Mouse (Mus musculus) mature B cell (primary cell): ENCODE results near the gene Ap1s1.

Experiments used
- in situ Hi-C: fragments of 300-500 bp; cut with MboI; formaldehyde crosslinking; loops from 2 replicates; pipeline ENCODE4 v1.14.3; 2019

Gene Ap1s1

DNA sequence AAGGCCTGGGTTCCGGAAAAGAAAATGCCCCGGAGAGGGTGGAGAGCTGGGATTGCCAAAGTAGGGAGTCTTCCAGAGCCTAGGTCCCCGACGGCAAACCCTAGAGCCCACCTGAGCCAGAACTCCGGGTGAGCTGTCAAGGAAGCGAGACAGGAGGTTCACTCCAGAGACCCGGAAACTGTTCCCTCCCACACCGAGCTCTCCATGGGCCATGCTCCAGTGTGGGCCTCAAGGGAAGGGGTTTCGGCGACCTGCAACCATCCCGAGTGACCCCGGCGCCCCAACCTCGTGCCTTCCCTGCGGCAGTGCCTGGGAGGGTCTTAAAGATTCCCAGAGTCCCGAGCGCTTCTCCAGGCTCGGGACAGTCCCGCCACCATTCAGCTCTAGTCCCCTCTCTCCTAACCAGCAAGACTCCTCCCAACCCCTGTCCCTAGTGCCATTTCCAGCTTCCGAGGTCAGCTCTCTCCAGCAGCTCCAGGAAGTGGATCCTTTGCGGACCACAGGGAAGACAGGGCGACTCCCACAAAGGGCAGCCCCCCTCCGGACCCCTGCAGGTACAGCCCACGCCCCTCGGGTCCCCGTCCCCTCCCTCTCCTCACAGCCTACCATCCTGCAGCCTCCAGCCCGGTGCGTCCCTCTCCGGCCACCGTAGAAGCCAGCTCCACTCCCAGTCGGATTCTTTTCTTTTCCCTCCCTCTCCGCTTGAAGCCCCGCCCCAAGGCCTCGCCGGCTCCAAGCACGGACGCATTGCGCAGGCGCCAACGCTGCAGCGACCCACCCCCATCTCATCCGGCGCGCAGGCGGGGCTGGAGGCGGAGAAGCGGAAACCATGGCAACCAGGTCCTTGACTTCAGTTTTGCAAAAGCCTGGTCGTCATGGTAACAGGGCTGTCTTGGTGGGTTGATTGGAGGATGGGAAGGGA, at the start of gene Ap1s1:
Gene Ap1s1 (minus strand): TSS at position 734 of the 922 bp plus-strand sequence.
- in situ Hi-C loops: no loop called here

DNA sequence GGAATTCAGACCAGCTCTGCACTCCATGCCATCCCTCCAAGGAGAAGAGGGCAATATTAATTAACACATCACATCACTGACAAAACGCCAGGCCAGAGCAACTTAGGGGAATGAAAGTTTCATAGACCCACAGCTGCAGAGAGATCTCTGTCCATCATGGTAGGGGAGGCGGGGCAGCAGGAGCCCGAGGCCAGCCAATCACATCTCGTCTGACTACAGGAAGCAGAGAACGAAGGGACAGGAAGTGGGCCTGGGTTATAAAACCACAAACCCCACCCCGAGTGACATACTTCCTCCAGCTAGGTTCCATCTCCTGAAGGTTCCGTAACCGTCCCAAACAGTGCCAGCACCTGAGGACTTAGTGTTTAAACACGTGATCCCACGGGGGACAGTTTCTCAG, 49.2 kb upstream of the Ap1s1 start:
- in situ Hi-C loops: no loop called here

DNA sequence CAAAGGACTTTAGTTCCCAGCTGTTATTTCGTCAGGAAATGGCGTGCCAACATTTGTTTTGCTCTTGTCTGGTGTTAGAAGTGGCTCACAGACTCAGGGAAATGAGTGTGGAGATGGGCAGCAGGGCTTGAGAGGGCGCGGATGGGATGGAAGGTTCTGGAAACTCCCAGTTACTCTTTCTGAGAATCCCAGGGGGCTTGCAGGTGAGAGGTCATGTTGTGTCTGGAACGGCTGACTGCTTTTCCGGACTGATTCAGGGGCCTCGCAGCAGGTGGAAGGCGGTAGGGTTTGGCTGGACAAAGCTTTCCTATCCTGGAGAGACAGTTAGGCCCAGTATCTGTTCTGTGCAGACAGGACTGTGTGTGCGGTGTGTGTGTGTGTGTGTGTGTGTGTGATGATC, 47.8 kb upstream of the Ap1s1 start:
- in situ Hi-C loops: no loop called here

DNA sequence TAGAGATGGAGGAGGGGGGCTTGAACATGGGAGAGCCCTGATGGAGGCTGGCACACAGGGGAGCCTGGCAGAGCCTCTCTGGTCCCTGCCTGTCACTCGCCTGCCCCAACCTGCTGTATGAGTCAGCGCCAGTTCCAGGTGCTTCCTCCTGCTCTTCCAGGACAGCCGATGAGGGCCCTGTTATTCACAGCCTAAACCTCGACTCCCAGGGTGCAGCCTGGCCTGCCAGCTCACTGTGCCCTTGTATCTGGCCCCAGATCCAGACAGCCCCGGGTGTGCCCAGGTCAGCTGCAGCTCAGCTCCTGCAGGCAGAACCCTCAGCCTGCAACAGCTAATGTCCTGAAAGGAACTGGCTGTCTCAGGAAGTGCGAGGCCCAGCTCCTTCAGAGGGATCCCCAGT, 45.6 kb upstream of the Ap1s1 start:
- in situ Hi-C loops: no loop called here

DNA sequence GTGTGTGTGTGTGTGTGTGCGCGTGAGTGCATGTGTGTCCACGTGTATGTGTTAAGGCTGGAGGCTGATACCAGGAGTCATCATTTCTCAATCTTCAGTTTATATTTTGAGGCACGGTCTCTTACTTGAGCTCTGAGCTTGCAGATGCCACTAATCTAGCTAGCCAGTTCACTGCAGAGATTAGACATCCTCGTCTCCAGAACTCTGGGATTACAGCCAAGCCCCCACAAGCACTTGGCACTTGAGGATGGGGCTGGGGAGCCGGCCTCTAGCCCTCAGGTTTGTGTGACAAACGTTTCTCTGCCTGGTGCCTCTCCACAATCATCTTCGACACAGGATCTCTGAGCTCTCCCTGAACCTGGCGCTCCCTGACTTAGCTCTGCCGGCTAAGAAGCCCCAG, 44.9 kb upstream of the Ap1s1 start:
- in situ Hi-C loops: no loop called here

DNA sequence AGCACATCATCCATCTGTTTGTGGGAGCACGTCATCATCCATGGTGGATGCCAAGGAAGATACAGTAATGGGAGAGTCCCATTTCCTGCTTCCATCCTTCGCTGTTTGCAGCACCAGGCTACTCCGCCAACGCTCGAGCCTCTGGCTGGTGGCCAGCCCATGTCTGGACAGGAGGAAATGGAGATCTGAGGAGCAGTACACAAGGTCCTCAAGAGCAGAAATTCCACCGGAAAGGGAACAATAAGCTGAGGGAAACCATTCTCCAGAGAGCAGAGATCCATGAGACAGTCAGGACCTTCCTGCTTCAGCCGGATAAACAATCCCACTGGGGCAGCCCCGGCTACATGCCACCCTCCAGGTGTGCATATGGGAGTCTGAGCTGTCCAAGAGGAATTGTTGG, 41.5 kb upstream of the Ap1s1 start:
- in situ Hi-C loops: no loop called here

DNA sequence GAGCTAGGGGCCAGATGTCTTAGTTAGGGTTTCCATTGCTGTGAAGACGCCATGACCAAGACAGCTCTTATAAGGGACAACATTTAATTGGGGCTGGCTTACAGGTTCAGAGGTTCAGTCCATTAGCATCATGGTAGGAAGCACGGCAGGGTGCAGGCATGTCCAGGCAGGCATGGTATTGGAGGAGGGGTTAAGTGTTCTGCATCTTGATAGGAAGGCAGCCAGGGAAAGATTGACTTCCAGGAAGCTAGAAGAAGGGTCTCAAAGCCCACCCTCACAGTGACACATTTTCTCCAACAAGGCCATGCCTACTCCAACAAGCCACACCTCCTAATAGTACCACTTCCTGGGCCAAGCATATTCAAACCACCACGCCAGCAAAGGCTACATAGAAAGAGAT, 39.8 kb upstream of the Ap1s1 start:
- in situ Hi-C loops: no loop called here

DNA sequence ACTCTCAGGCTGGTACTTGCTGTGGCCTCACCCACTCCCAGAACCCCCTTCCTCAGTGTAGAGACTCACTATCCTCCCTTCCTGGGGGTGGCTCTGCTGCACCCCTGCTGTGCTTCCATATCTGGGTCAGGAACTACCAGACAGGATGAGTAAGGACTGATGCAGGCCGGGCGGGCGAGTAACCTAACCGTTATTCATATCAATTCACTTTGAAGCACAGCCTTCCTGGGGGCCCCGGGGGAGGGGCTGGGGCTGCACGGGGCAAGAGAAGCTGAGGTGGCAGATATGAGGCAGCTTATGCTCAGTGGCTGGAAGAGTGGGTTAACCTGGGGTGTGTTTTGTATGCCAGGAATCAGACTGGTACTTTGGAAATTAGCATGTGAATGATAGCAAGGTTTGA, 39.1 kb upstream of the Ap1s1 start:
- in situ Hi-C loops: no loop called here

DNA sequence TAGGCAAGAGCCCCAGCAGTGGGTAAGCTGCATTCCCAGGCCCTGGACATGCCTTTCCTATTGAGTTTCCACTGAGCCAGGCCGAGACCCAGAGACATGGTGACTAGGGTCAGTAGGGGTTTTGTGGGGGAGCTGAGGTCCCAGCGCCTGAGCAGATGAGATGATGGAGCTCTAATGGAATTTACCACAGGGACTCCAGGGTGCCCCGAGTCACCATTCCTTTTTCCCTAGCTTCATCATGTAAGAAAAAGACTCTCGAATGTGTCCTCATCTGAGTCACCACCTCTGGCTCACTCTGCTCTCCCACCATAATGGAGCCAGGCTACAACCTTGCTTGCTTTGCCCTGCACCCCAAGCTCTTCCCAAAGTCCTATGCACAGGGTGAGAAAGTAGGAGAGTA, 37.1 kb upstream of the Ap1s1 start:
- in situ Hi-C loops: no loop called here

DNA sequence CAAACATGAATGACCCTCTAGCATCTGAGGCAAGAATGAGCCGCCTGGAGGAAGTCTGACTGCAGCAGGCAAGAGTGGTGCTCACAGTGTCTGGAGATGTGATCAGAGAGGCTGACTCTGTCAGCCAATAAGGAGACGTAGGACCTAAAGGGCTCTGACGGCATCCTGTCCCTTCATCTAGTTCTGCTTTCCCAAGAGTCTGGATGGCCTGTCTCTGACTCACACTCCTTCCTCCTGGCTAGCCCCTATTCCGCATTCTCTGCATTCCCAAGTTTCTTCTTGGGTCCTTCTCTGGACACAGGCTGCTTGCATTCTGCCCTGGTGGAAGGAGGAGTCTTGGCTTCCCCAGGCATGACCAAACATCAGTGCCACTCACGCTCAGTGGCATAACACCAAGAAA, 33.9 kb upstream of the Ap1s1 start:
- in situ Hi-C loops: no loop called here

DNA sequence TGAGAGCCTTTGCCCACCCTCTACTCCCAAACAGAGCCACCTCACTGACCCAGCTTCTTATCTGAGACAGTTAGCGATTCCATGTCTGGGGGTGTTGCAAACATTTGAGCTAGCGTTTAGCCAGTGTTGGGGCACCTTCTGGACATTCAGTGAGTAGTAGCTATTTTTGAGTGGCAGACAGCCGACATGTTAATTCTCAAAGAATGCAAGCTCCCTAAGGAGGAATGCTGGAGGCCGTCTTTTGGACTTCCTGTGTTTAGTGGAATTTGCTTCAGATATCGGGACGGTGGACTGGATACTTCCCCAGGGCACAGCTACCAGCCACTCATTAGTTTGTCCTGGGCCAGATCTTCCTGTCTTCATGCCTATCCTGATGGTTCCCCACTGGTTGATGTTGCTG, 32.7 kb upstream of the Ap1s1 start:
- in situ Hi-C loops: no loop called here

DNA sequence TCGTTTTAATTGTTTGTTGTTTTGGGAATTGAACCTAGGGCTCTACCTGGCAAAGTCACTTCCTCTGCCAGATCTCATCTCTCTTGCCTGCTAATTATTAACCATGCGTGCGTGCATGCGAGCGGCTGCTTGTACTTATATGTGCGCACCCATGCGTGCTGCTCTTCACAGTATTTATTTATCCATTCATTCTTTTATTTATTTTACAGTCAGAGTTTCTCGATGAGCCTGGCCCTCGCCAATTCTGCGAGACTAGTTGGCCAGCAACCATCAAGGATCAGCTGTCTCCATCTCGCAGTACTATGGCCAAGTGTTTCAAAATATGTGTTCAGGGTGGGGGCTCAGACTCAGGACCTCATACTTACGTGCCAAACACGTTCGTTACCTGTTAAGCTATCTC, 32.1 kb upstream of the Ap1s1 start:
- in situ Hi-C loops: no loop called here

DNA sequence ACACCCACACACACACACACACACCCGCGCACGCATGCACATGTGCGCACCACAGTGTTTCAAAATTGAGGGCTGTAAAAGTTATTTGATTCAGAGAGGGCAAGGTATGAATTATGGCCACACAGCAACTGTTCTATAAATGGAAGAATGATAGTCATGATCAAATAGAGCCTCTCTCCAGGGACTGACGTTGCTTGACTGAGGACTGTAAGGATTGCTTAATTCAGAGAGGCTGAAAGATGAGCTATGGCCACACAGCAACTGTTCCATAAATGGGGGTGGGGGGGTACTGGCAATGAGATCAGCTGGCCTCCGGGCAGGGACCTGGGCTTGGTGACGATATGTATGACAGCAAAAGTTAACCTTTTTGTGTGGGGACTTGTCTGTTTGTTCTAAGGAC, 31.3 kb upstream of the Ap1s1 start:
- in situ Hi-C loops: no loop called here

DNA sequence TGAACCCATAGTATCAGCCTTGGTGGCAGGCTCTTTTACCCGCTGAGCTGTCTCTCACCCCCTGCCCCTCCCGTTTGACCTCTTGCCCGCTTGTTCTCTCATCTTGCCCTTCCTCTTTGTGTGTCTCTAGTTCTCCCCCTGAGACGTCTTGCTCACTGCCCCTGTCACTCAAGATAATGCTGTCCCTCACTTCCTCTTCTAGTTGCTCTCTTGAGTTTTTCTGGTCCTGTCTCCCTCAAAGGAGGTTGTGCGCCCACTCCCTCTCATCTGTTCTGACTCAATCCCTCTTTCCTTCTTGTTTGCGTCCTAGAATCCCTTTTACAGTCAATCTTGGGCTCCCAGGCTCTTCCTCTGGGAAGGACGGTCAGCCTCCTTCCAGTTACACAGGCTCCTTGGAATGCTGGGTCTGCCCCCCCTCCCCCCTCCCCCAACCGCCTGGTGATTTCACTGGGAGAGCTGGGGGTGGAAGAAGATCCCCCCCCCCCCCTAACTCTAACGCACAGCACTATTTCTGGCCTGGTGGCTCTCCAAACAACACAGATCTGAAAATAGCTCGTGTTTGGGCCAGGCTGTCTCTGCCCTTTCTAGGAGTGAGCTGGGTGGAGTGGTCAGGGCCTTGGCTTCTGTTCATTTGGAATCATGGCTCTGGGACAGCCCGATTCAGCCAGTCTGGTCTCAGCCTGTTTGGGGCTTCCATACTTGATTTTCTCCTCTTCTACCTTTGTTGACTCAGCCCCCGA, 30.4 kb upstream of the Ap1s1 start:
- in situ Hi-C loops: no loop called here

DNA sequence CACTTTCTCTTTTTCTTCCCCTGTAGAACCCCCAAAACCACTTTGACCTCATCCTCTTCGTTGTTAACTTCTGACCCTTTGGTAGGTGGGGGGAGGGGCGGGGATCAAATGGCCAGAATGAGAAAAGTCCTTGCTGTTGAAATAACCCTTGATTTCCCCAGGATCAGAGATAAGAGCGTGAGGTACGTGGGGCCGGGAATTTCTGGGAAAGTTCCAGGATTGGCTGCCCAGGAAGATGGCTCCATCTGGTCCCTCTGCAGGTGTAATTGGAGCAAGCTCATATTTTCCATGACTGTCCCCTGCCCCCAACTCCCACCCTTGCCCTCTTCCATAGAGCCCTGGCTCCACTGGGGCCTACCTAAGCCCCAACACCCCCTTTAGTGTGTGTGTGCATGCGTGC, 29.8 kb upstream of the Ap1s1 start:
- in situ Hi-C loops: no loop called here

DNA sequence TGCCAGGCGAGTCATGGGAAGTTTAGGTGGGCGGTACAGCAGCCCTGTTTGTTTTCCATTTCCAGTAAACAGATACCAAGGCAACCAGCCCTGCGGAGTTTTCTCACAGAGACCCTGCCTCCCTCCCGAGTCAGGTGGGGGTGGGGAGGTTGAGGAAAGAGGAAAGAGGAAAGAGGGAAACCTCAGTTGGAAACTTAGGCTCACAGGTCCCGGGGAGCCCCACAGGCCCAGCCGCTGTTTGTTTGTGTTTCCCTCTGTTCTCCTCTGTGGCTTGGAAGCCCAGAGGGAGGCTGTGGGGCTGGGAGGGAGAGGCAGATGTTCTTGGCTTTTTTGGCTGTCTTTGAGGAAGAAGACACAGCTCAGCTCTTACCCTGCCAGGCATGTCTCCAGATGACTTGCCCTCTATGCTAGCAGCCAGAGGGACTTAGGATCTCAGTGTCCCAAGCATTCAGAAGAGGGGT, 28.3 kb upstream of the Ap1s1 start:
- in situ Hi-C loops: no loop called here

DNA sequence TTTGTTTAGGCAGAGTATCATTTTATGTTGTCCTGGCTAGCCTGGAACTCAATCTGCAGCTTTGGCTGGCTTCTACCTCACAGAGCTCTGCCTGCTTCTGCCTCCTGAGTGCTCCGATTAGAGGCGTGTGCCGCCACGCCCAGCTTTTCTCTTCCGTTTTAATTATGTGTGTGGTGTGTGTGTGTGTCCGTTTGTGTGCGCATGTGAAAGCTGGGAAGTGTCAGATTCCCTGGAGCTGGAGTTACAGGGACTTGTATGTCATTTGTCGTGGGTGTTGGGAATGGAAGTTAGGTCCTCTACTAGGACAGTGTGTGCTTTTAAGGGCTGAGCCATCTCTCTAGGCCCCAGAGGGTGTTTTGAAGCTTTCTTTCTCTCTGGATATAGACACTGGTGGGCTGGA, 27.2 kb upstream of the Ap1s1 start:
- in situ Hi-C loops: no loop called here

DNA sequence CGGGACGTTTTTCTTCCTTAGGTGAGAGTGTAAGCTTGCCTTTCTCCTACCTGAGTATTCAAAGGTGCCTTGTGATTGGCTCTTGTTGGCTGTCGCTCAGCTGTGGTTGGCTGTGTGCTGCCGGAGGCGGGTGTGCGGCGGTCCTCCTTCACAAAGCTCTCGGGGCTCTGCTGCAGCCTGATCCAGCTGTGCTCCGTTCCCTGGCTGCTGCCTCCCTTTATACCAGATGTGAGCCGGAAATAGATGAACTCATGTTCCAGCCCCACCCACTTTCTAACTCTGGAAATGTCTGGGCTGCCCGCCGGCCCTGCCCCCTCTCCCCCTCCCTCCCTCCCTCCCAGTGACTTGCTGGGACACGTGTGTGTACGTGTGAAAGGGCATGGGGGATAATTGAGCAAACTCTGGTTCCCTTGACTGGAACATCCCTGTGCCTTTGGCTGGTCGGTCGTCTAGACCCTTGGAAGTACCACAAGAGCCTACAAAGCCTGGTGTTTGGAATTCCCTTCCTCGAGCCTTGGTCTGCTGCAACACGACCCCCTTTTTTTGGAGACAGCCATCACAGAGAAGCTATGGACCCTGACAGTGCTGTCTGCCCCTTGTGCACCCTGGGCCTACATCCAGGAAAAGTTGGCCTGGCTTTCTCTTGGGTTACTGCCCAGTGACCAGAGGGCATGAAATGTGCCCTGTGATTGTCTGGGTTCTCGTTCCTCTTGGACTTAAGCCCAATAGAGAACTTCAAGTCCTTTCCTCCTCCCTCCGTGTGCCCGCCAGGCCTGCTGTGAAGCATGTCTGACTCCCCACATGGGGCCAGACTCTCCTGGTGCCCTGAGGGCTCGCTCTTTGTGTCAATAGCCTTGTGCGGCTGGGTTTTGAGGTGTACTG, 26.4 kb upstream of the Ap1s1 start, which contains the start of gene Serpine1:
Gene Serpine1 (minus strand): TSS at position 190 of the 882 bp plus-strand sequence.
- in situ Hi-C loops: no loop called here

DNA sequence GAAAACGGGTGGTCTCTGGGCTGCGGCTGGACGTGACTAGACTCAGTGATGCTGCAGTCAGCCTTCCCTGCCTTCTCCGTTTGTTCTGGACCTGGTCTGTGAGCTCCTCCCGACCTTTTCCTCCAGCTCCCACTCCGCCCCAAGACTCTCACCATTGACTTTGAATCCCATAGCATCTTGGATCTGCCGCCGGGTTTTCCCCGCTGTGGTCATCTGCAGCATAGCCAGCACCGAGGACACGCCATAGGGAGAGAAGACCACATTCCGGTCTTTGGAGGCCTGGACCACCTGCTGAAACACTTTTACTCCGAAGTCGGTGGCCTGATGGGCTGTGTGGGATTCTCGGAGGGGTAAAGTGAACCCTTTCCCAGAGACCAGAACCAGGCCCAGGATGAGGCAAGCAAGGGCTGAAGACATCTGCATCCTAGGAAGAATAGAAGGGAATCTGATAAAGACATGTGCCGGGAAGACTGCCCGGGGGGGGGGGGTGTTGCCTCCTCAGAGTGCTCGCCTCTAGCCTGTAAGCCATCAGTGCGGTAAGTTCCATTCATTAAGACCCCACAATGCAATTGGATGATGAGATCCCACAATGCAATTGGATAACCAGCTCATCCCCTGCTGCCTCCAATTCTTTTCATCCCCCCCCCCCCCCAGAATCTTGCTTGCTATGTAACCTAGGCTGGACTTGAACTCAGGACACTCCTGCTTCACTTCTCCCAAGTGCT, 25.1 kb upstream of the Ap1s1 start:
- in situ Hi-C loops: no loop called here

DNA sequence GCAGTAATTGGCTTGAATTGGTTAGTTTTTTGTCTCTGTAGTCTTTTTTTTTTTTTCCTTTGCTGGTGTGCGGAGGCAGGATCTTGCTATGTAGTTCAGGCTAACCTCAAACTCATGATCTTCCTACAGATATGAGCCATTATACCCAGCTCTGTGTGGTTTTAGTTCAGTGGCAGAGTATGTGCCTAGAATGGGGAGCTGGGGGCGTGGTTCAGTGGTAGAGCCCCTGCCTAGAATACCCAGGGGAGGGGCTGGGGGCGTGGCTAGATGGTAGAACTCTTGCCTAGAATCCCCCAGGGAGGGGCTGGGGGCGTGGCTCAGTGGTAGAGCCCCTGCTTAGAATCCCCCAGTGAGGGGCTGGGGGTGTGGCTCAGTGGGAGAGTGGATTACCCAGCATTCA, 22.8 kb upstream of the Ap1s1 start:
- in situ Hi-C loops: no loop called here

DNA sequence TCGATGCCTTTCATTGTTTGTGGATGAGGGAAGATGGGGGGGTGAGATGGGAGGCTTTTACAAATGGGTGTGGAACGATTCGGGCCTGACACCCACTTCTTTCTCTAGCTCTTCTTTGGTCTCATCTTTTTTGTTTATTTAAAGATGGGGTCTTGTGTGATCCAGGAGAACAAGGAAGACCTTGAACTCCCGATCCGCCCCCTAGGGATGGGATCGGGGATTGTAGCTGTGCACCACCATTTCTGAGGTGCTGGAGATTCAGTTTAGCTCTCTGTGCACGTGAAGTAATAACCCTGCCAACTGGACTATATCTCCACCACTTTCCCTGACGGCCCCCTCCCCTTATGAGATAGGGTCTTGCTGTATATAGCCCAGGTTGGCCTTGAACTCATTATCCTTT, 20.0 kb upstream of the Ap1s1 start:
- in situ Hi-C loops: no loop called here
